20 mouse cellular contexts compared by ENCODE assay signal in genomic region chr12:89109779-89110335, GRCm38 (mm10).
DNase-seq lines count a peak whose midpoint lies in the region; ATAC-seq and TF ChIP-seq lines count a peak whose summit lies in the region.
"Had no signal": no experiment of that assay in that cellular context is flagged by ENCODE, and none has a peak within 500 bp of the region (broad histone marks: within the 10 kb centered on the region; RNA-seq: fewer than 3 reads in every experiment).

No protein-coding gene starts in this region.

- no peak overlapping the region for H3K4me2 ChIP-seq in midbrain, embryonic 11.5 days
- no peak overlapping the region for H3K4me2 ChIP-seq in forebrain, postnatal 0 days (ENCODE audit: low read depth)
- no peak overlapping the region for H3K4me2 ChIP-seq in midbrain, embryonic 14.5 days (ENCODE audit: low read length)
- H3K4me2 ChIP-seq in heart, embryonic 11.5 days = no peak overlapping the region
- H3K4me2 ChIP-seq: embryonic facial prominence, embryonic 15.5 days; liver, embryonic 11.5 days; neural tube, embryonic 12.5 days had no signal

- H3K4me1 ChIP-seq in midbrain, embryonic 11.5 days (ENCODE audit: control insufficient read depth, insufficient read depth, low read length) = no peaks in the 10 kb centered on the region
- peaks cover 11% of the 10 kb centered on the region for H3K4me1 ChIP-seq in midbrain, embryonic 10.5 days
- 0 out of 2 replicates have a peak, but pooled peaks cover 6% of the 10 kb centered on the region for H3K4me1 ChIP-seq in forebrain, postnatal 0 days (ENCODE audit: insufficient read depth)
- peaks cover 10% of the 10 kb centered on the region for H3K4me1 ChIP-seq in midbrain, embryonic 14.5 days (ENCODE audit: control insufficient read depth, insufficient read depth, low read length)
- H3K4me1 ChIP-seq in heart, embryonic 11.5 days (ENCODE audit: control insufficient read depth, insufficient read depth, low read length) = no peaks in the 10 kb centered on the region
- H3K4me1 ChIP-seq: embryonic facial prominence, embryonic 15.5 days had no signal

- no peak overlapping the region for H3K4me3 ChIP-seq in midbrain, embryonic 11.5 days (ENCODE audit: low read depth, low read length)
- no peak overlapping the region for H3K4me3 ChIP-seq in midbrain, embryonic 10.5 days
- H3K4me3 ChIP-seq in forebrain, postnatal 0 days (ENCODE audit: low read depth, low read length) = no peak overlapping the region
- no peak overlapping the region for H3K4me3 ChIP-seq in midbrain, embryonic 14.5 days (replicated peaks; ENCODE audit: low read depth, low read length)
- no peak overlapping the region for H3K4me3 ChIP-seq in heart, embryonic 11.5 days (ENCODE audit: low read depth, low read length)
- H3K4me3 ChIP-seq: embryonic facial prominence, embryonic 15.5 days; limb, embryonic 10.5 days; neural tube, embryonic 12.5 days had no signal

- H3K9me3 ChIP-seq in midbrain, embryonic 11.5 days (ENCODE audit: control insufficient read depth, low read length) = no peaks in the 10 kb centered on the region
- H3K9me3 ChIP-seq in midbrain, embryonic 10.5 days (replicated peaks) = no peaks in the 10 kb centered on the region
- H3K9me3 ChIP-seq in forebrain, postnatal 0 days (ENCODE audit: low read length) = no peaks in the 10 kb centered on the region
- no peaks in the 10 kb centered on the region for H3K9me3 ChIP-seq in midbrain, embryonic 14.5 days (ENCODE audit: control insufficient read depth, low read length)
- no peaks in the 10 kb centered on the region for H3K9me3 ChIP-seq in heart, embryonic 11.5 days (replicated peaks; ENCODE audit: control insufficient read depth, low read length)
- H3K9me3 ChIP-seq: embryonic facial prominence, embryonic 15.5 days; limb, embryonic 10.5 days; neural tube, embryonic 12.5 days had no signal

- H3K27me3 ChIP-seq in midbrain, embryonic 11.5 days (ENCODE audit: control insufficient read depth, insufficient read depth, low read length) = no peaks in the 10 kb centered on the region
- no peaks in the 10 kb centered on the region for H3K27me3 ChIP-seq in midbrain, embryonic 10.5 days (ENCODE audit: low read depth, poor library complexity, severe bottlenecking)
- no peaks in the 10 kb centered on the region for H3K27me3 ChIP-seq in forebrain, postnatal 0 days (ENCODE audit: insufficient read depth, low read length)
- no peaks in the 10 kb centered on the region for H3K27me3 ChIP-seq in midbrain, embryonic 14.5 days (ENCODE audit: control insufficient read depth, insufficient read depth, low read length)
- H3K27me3 ChIP-seq in heart, embryonic 11.5 days (ENCODE audit: control insufficient read depth, insufficient read depth, low read length) = no peaks in the 10 kb centered on the region
- H3K27me3 ChIP-seq: embryonic facial prominence, embryonic 15.5 days; neural tube, embryonic 12.5 days; Patski had no signal

- H3K9ac ChIP-seq in midbrain, embryonic 11.5 days (ENCODE audit: low read length) = no peak overlapping the region
- no peak overlapping the region for H3K9ac ChIP-seq in forebrain, postnatal 0 days
- H3K9ac ChIP-seq in midbrain, embryonic 14.5 days (replicated peaks; ENCODE audit: low read length) = no peak overlapping the region
- no peak overlapping the region for H3K9ac ChIP-seq in heart, embryonic 11.5 days (ENCODE audit: low read depth, low read length)
- H3K9ac ChIP-seq: embryonic facial prominence, embryonic 15.5 days; neural tube, embryonic 12.5 days had no signal

- no peak overlapping the region for H3K27ac ChIP-seq in midbrain, embryonic 11.5 days (ENCODE audit: low read depth, low read length)
- H3K27ac ChIP-seq in midbrain, embryonic 10.5 days (replicated peaks) = no peak overlapping the region
- H3K27ac ChIP-seq in forebrain, postnatal 0 days (ENCODE audit: low read depth, low read length) = peak overlapping the region; percentile 50; the same call in 1 of the 2 replicates
- peak overlapping the region; percentile 10; the same call in 1 of the 2 replicates for H3K27ac ChIP-seq in midbrain, embryonic 14.5 days (replicated peaks; ENCODE audit: low read depth, low read length)
- H3K27ac ChIP-seq in heart, embryonic 11.5 days (ENCODE audit: low read depth, low read length) = no peak overlapping the region
- H3K27ac ChIP-seq: embryonic facial prominence, embryonic 15.5 days; limb, embryonic 10.5 days; macrophage; neural tube, embryonic 12.5 days had no signal

- 81% methylated on average over 7 of the region's 7 CpGs for WGBS in midbrain, embryonic 11.5 days
- 76% methylated on average over 7 of the region's 7 CpGs for WGBS in midbrain, embryonic 10.5 days
- WGBS in forebrain, postnatal 0 days = 59% methylated on average over 7 of the region's 7 CpGs
- WGBS in midbrain, embryonic 14.5 days = 41% methylated on average over 7 of the region's 7 CpGs
- WGBS in heart, embryonic 11.5 days (ENCODE audit: insufficient replicate concordance) = 79% methylated on average over 7 of the region's 7 CpGs

- no peaks in the 10 kb centered on the region for H3K36me3 ChIP-seq in midbrain, embryonic 11.5 days (ENCODE audit: control insufficient read depth, insufficient read depth, low read length)
- H3K36me3 ChIP-seq in midbrain, embryonic 10.5 days = no peaks in the 10 kb centered on the region
- H3K36me3 ChIP-seq in forebrain, postnatal 0 days (ENCODE audit: insufficient read depth) = no peaks in the 10 kb centered on the region
- H3K36me3 ChIP-seq in midbrain, embryonic 14.5 days (ENCODE audit: control insufficient read depth, insufficient read depth, low read length) = no peaks in the 10 kb centered on the region
- no peaks in the 10 kb centered on the region for H3K36me3 ChIP-seq in heart, embryonic 11.5 days (ENCODE audit: control insufficient read depth, insufficient read depth, low read length)
- H3K36me3 ChIP-seq: embryonic facial prominence, embryonic 15.5 days; limb, embryonic 10.5 days; neural tube, embryonic 12.5 days had no signal

- ATAC-seq in midbrain, embryonic 11.5 days (ENCODE audit: low FRiP score) = no peak
- peak; percentile 50 for ATAC-seq in forebrain, postnatal 0 days
- no peak for ATAC-seq in midbrain, embryonic 14.5 days (ENCODE audit: low FRiP score, low TSS enrichment)
- no peak for ATAC-seq in heart, embryonic 11.5 days (replicated peaks; ENCODE audit: insufficient number of reproducible peaks, low FRiP score, low TSS enrichment)
- ATAC-seq: activated CD4-positive, CD25-positive, alpha-beta regulatory T cell, adult 4 months; Patski had no signal

- peak; percentile 51 for DNase-seq in midbrain, embryonic 11.5 days (ENCODE audit: low spot score, missing footprints)
- no peak for DNase-seq in midbrain, embryonic 10.5 days (ENCODE audit: low spot score)
- peak; percentile 32 for DNase-seq in forebrain, postnatal 0 days
- DNase-seq in midbrain, embryonic 14.5 days = peak; percentile 32
- no peak for DNase-seq in lung, postnatal 25 days (ENCODE audit: low spot score)
- no peak for DNase-seq in frontal cortex, postnatal 14 days (ENCODE audit: low spot score in 2 of 2)
- DNase-seq: adrenal gland, postnatal 25 days; cerebellum, postnatal 14 days; embryo, embryonic 11 days; gastrocnemius, postnatal 25 days; kidney, postnatal 4 days; lung, adult 2 months had no signal

- TF ChIP-seq CTCF in forebrain, postnatal 0 days (IDR thresholded peaks at IDR 0.05; ENCODE audit: low read depth) = no peak

Comparison
In these comparisons a context has a peak if more than half of its experiments do, and no peak if none do; other contexts are left out.
1. DNase-seq: peak in midbrain, embryonic 11.5 days (single experiment), forebrain, postnatal 0 days (single experiment) and midbrain, embryonic 14.5 days (single experiment); none in midbrain, embryonic 10.5 days (single experiment), lung, postnatal 25 days (single experiment) and frontal cortex, postnatal 14 days (0 of 2).
2. H3K27ac ChIP-seq: peak in forebrain, postnatal 0 days (single experiment) and midbrain, embryonic 14.5 days (single experiment); none in midbrain, embryonic 11.5 days (single experiment), midbrain, embryonic 10.5 days (single experiment) and heart, embryonic 11.5 days (single experiment).